Mouse (Mus musculus) lung, adult 18-20 months (tissue): Measurements from ENCODE around the gene 2010109A12Rik.
A peak's percentile ranks its signal among the peaks of the same experiment; 100 is the strongest.

ENCODE experiments used
- DNase-seq, 2 experiments: peaks; one replicate each; pipeline ENCODE4 v3.0.0; 2022; ENCODE audit warnings: mixed read lengths in 2 of 2

Gene 2010109A12Rik

GRCm38 (mm10) chr5:93206109-93207005 lies at the start of gene 2010109A12Rik, which contains the start of gene Ccni:
TSS of gene 2010109A12Rik (plus strand) at chr5:93206518.
TSS of gene Ccni (minus strand) at chr5:93206495.
- DNase-seq: peak; percentile 94

DNA sequence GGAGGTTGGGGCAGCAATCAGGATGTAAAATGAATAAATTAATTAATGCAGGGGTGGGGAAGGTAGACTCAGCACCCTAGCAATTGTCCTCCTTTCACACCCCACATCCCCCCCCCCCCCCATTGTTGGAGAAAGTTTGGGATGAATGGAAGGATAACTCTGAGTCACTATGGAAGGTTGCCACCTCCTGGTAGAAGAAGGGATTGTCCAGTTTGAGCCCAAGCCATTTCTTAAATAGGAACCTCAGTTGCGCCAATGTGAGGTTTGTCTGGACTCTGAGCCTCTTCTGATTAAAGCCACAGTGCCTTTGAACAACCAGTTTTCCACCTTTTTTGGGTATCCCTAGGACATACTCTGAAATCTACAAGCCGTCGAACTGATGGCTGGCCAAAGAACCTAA lies 42.8 kb upstream of the 2010109A12Rik start:
- DNase-seq: peak in 1 of 2 experiments; percentile 55

- no peak for DNase-seq
These were observed 38.3 kb upstream of the 2010109A12Rik start for GRCm38 (mm10) chr5:93167919-93168516.

DNA sequence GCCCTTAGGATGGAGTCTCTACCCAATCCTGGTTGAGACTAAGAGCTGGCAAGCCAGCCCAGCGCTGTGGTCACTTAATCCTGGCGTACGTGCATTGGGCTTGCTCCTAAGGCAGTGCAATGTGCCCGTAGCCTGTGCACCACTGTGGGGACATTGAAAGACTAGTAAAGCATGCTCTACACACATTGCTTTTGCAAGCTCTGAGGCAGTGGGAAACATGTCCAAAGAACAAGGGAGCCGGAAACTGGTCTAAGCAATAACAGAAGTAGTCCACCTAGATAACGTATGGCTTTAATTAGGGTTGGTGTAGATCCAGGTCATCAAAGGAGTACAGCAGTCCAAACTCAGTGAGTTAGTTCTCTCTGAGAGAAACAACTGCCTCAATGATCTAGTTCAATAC lies 37.7 kb upstream of the 2010109A12Rik start:
- DNase-seq: no peak

DNA sequence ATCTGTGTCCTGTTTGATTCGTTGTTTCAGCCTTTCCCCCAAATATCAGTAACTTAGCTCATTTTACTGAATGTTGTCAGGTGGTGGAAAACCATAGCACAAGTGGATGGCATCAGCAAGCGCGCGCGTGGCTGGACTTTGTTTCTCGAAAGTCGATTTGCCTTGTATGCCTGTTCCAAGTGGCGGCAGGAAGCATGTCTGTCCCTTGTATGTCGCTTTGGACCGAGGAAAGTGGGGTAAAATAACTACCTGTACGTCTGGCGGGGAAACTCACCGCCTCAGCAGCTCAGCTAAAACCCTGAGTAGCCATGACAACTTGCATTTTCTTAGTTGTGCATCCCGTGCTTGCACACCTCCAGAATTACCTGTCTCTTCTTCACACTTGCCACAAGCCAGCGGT lies 34.9 kb upstream of the 2010109A12Rik start:
- no peak for DNase-seq

DNA sequence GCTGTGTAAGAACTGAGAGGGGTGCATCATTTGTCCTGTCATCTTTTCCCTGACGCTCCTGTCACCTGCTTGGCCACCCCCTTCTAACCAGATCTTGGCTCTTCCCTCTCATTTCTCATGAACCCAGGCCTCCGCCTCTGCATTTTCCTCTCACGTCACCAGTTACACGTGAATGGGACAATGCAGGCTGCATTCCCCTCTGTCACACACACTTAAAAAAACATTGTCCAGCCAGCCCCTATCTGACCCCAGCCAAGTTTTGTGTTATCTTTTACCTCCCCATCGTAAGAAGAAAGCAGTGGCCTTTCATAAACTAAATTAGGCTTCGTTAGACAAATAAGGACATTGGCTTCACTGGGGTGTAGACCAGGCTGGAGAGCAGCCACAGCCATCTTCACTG lies 33.8 kb upstream of the 2010109A12Rik start:
- DNase-seq: no peak

- no peak for DNase-seq
These were observed 31.6 kb upstream of the 2010109A12Rik start for GRCm38 (mm10) chr5:93174675-93175074.

DNA sequence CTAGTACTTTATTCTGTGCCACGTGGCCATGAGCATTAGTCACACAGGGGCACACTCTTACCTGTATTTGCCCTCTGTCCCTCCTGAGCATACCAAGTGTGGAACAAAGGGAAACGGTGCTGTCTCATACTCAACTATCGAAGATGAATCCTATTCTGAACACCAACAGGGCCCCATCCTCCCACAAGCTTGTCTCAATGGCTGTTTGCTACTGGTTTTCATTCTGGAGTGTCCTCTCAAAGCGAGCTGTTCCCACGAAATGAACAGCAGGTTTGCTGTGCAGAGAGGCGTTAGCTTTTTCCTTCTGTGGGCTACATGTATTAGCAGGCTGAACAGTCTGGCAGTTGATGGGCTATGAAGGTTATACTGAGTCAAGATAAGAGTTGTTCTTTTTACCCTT lies 27.7 kb upstream of the 2010109A12Rik start:
- DNase-seq: no peak

DNA sequence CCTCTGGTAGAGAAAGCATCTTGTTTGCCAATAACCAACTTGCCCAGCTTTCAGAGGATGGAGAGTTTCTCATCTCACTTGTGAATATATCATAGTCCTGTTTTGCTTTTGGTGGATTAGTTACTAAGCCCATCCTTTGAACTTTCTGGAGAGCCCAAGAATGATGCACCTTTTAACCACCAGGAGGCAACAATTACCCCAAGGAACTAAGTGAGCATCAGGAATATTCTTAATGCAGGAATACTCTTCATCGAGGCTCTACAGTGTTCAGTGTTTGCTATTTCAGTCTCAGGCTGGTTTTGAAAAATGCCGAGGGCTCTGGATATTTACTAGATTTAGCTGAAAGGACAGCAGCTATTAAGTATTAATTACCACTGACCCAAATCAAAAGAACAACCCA lies 26.1 kb upstream of the 2010109A12Rik start:
- no peak for DNase-seq

DNA sequence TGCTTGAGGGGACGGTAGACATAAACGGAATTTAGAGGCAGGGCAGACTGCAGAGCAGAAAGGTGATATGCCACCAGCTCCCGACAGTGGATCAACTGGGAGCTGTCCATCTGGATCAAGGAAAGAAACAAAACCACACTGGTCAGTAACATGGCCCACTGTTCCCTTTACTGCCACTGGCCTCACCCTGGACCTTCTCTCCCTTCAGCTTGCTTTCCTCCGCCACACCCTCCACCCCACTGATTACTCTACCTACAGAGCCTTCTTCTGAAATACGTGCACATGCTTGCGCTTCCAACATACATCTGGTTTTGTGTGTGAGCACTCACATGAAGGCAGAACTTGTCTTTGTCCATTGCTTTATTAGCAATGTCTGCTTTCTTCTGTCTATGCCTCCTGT lies 23.0 kb upstream of the 2010109A12Rik start:
- DNase-seq: no peak

GRCm38 (mm10) chr5:93184548-93184947 lies 21.8 kb upstream of the 2010109A12Rik start:
- DNase-seq: no peak

GRCm38 (mm10) chr5:93189607-93190006 lies 16.7 kb upstream of the 2010109A12Rik start:
- no peak for DNase-seq

GRCm38 (mm10) chr5:93190428-93190827 lies 15.9 kb upstream of the 2010109A12Rik start:
- no peak for DNase-seq

DNA sequence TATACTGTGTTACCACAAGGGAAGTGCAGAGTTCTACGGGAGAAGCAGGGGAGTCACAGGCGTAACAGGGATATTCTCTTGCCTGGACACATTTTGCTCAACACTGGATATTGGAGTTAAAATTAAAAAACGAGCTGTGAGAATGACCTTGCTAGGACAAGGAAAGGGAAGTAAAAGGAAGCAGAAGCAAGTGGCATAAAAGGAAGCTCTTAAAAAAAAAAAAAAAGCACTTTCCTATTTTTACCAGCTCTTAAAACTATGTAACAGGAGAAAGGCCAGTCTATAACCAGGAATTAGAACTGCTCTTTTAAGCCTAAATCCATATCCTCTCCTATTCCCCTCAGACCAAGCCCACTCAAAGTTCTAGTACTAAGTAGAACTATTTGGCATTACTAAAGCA lies 8.1 kb upstream of the 2010109A12Rik start:
- DNase-seq: no peak

DNA sequence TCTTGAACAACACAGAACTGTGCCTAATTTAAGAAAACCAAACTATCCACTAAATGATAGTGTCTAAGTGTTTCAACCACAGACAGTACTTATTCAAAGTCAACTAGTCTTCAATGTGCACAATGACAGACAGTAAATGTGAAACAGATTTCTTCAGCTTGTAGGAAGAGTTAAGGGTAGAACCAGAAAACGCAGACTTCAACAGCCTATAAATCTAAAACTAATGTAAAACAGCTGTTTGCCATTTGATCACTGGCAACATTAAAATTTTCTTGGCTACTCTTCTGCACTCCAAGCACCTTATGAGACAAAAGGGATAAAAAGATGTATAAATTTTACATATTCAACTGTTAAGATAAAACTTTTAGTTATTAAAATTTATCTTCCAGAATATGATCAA lies 5.1 kb upstream of the 2010109A12Rik start:
- DNase-seq: no peak

GRCm38 (mm10) chr5:93205371-93206108 lies 778 bp upstream of the 2010109A12Rik start:
- DNase-seq: peak; percentile 62 to 69

GRCm38 (mm10) chr5:93207006-93207348 lies 659 bp downstream of the 2010109A12Rik start:
- peak; percentile 39 to 56 for DNase-seq

GRCm38 (mm10) chr5:93207555-93207954 lies 1.2 kb downstream of the 2010109A12Rik start:
- DNase-seq: no peak

GRCm38 (mm10) chr5:93218375-93218774 lies 12.1 kb downstream of the 2010109A12Rik start:
- no peak for DNase-seq

DNA sequence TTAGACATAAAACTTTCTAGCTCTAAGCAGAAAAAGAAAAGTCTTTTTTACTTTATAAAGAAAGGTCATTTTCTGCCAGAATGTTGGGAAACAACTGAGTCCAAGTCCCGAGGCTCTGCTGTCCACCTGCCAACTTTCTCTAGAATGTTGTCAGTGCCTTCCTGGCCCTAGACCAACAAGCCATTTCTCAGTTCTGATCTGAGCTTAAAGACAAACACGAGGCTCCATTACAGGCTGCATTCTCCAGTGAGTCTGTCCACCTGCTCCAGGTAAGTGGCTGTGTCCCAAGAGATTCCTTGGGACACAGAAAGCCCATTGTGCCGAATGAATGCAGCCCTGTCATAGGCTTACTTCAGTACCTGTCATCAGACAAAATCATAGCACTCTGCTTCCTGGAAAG lies 15.3 kb downstream of the 2010109A12Rik start:
- DNase-seq: peak; percentile 15 to 40

DNA sequence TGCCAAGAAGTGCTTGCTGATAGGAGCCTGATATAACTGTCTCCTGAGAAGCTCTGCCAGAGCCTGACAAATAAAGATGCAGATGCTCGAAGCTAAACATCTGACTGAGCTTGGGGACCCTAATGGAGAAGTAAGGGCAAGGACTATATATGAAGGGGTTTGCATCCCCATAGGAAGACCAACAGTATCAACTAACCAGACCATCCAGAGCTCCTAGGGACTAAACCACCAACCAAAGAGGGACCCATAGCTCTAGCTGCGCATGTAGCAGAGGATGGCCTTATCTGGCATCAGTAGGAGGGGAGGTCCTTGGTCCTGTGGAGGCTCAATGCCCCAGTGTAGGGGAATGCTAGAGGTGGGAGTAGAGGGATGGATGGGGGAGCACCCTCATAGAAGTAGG lies 18.2 kb downstream of the 2010109A12Rik start:
- DNase-seq: no peak

DNA sequence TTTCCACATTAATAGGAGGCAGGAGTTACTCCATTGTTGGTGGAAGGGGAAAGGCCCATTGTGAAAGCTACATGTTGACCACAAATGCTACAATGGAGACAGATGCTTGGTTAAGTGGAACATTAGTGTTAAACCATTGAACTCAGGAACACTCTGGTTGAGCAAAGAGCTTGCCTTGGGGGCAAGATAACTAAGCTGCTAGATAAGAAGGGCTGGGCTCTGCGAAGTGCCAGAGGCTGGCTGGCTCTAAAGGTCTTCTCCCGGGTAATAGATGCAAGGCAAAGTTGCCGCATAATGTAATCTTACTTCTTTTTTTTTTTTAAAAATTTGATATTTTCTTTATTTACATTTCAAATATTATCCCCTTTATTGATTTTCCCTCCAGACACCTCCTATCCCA lies 20.8 kb downstream of the 2010109A12Rik start:
- no peak for DNase-seq

- DNase-seq: no peak
These were observed 23.2 kb downstream of the 2010109A12Rik start for GRCm38 (mm10) chr5:93229527-93229926.

DNA sequence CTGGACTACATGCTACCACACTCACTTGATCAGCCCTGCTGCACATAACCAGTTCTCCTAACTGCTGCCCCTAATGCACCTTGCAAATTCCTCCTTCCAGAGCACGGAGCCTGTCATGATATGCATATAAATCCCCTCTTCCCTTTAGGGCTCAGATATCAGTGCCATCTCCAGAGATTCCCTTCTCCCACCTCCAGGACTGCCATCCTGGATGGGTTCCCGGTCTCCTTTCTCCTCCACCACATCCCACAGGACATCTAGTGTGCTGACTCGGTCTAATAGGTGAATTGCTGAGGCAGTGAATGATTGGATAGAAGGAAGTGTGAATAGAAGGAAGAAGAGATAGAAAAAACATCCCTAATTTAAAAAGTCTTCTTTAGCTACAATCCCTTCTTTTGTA lies 25.4 kb downstream of the 2010109A12Rik start:
- no peak for DNase-seq
